Mouse (Mus musculus) c-Kit-positive CD71-positive TER-119-positive erythroid progenitor cells, embryonic 14.5 days (primary cell): ENCODE results near the gene Gm9803.
A peak's percentile ranks its signal among the peaks of the same experiment; 100 is the strongest.
"Not testable (repeated sequence)": the region's sequence is repeated elsewhere in the genome, so short reads cannot be mapped to it uniquely, and the experiment has no call there.

Experiments
- DNase-seq: peaks from one replicate; pipeline ENCODE4 v3.0.0-alpha.2; 2013; ENCODE audit warnings: low spot score

The Gm9803 gene

DNA sequence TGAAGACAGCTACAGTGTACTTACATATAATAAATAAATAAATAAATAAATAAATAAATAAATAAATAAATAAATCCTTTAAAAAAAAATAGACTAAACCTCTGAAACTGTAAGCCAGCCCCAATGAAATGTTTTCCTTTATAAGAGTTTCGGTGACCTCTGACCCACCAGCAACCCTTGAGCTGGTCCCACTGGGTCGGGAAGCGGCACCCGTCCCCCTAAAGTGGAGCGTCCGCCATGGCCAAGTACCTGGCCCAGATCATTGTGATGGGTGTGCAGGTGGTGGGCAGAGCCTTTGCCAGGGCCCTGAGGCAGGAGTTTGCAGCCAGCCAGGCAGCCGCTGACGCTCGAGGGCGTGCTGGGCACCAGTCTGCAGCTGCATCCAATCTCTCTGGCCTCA, at the start of gene Gm9803:
Gene Gm9803, plus strand, starts transcription at position 154 of the 400 bp plus-strand sequence.
- DNase-seq: not testable (repeated sequence)

DNA sequence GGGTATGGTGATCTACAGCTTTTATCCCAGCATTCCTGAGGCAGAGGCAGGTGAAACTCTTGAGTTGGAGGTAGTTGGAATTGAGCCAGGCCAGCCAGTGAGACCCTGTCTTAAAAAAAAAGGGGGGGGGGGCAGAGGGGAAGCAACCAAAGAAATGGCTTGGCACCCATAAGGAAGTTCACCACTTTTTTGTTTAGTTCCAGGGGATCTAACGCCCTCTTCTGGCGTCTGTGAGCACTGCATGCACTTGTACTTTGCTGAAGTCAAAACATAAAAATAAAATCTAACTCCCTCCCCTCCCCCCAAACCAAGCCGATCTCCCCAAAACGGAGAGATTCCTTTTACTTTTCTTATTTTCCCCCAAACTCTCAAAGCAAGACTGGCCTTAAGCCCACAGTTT, 48.5 kb upstream of the Gm9803 start:
- no peak for DNase-seq

DNA sequence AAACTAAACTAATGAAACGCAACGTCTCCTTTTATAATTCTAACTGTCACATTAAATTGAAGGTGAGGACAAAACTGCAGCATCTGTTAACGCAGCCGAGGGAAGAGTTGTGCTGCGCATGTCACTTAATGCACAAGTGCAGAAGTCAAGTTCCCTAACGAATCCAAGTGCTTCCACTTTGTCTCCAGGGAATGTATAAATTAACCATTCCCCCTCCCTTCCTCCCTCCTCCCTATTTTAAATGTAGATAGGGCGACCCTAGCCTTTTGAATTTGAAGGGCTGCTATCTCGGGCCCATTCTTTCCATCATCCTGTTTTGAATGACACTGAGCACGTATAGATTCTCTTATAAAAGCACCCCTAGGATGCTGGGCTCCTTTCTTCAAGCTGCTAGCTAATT, 46.4 kb upstream of the Gm9803 start:
- DNase-seq: no peak

GRCm38 (mm10) chr10:43477865-43478681, 45.8 kb upstream of the Gm9803 start:
- DNase-seq: peak; percentile 48

DNA sequence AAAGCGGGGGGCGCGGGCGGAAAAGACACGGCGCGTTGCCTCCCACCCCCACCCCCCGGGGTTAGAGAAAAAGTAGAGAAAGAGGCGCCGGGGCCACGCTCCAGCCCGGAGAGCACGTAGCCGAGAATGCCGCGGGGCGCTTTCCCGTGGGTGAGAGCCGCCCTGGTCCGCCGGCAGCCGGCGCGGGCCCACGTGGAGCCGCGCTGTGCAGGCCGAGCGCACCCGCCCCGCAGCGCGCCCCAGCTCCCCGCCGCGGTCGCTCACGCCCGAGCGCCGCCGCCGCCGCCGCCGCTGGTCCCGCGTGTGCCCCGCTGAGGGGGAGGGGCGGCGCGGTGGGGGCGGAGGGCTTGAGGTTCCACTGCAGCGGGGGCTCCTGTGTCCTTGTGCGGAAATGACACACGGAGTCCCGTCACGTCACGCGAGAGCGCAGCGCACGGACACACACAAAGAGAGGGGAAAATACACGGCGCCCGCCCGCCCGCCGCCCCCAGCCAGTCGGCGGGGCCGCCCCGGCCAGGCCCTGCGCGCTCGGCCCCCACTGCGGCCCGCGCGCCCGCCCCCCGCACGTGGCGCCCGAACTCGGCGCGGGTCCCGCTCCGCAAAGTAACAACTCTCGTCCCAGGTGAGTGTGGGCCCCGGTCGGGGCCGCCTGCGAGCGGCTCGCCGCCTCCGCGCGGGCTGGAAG, 45.0 kb upstream of the Gm9803 start, which contains the start of gene Bend3:
Gene Bend3, plus strand, starts transcription at position 81 of the 685 bp plus-strand sequence.
- DNase-seq: peak; percentile 24

- DNase-seq: peak; percentile 80
These were observed 44.3 kb upstream of the Gm9803 start for GRCm38 (mm10) chr10:43479436-43480157.

DNA sequence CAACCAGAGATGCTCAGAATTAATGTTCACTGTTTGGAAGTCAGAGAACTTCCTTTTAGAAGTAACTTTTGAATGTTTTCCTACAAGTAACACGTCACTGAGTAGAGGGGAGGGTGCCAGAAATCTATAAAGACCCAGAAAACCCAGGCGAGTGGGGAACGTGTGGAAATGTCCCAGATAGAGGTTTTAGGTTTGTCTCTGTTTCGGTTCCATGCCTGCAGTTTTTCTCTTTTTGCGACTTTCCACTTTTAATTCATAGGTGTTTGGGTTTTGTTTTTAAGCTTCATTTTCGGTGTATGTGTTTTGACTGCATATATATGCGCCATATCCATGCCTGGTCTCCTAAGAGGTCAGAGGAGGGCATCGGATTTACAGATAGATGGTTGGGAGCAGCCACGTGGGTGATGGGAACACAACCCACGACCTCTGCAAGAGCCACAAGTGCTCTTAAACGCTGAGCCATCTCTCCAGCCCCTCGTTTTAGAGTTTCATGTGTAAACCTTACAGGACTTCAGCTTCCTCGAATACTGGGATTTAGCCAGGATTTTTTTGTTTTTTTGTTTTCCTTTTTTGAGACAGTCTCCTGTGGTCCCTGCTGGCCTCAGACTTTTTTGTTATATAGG, 43.5 kb upstream of the Gm9803 start:
- no peak for DNase-seq

DNA sequence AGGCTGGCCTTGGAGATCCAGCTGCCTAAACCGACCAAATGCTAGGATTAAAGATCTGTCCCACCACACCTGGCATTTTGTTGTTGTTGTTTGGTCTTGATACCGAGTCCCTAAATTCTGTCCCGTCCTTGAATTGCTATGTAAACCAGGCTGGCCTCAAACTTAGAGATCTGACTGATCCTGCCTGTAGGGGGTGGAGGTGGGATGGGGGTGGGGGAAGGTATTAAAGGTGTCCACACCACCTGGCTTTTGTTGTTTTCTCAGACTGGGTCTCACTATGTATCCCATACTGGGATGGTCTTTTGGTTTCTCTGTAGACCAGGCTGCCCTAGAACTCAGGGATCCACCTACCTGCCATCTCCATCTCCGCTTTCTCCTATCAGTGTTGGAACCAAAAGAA, 42.7 kb upstream of the Gm9803 start:
- peak; percentile 27 for DNase-seq

- DNase-seq: no peak
These were observed 41.9 kb upstream of the Gm9803 start for GRCm38 (mm10) chr10:43482021-43482420.

- no peak for DNase-seq
These were observed 40.4 kb upstream of the Gm9803 start for GRCm38 (mm10) chr10:43483426-43483995.

DNA sequence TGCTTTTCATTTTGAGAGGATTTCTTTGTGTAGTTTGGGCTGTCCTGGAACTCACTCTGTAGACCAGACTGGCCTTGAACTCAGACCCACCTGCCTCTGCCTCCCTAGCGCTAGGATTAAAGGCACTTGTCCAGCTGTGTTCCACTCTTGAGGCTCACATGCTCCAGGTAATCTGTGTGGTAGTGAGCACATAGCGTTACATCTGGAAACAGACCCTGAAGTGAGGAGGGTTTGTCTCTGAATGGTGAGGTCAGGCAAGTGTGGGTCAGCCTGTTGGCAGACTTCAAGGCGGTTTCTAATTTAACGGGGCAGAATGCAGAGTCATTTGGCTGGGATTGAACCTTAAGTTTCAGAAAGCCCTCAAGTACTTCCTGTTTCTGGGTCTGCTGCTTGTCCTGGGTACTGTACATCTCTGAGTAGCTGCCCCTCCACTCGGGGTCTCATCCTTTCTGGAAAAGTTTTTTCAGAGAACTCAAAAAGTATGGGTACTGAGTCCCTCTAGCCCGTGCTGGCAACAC, 38.1 kb upstream of the Gm9803 start:
- DNase-seq: no peak

DNA sequence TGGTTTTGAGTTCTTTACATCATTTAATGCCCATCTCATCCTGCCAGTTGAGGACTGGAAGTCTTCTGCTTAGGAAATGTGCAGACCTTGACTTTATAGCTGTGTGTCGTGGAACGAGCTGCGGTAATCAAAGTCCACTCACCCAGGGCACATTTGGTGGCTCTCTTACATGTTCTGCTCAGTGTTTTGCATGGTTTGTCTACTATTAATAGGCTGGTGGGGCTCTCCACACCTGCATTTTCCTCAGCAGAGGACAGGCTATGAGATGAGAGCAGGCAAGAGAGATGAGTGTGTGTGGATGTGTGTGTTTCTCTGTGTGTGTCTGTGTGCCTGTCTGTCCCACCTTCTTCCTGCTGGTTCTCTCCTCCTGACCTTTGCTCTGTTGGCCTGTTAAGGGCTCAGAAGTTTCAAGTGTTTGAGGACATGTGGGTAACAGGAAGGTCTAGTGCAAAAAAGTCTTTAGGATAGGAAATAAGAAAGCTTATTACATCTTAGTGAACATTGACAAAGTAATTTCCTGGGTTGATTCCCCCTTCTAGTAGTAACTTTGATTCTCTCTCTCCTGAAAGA, 36.4 kb upstream of the Gm9803 start:
- no peak for DNase-seq

- no peak for DNase-seq
These were observed 35.6 kb upstream of the Gm9803 start for GRCm38 (mm10) chr10:43488258-43488657.

DNA sequence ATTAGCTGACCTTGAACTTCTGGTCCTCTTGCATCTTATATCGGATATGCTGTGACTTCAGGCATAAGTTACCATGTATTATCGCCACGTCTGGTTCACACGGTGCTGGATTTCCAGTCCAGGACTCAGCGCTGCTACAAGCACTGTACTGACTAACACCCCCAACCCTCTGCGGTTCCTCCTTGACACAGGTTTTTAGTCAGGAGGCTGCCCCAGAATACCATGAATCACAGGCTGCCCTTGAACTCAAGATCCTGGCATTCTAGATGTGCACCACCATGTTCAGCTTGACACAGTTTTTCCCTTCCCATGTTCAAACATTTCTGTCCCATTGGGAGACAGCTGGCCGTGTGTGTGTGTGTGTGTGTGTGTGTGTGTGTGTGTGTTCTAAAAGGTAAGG, 34.7 kb upstream of the Gm9803 start:
- no peak for DNase-seq

DNA sequence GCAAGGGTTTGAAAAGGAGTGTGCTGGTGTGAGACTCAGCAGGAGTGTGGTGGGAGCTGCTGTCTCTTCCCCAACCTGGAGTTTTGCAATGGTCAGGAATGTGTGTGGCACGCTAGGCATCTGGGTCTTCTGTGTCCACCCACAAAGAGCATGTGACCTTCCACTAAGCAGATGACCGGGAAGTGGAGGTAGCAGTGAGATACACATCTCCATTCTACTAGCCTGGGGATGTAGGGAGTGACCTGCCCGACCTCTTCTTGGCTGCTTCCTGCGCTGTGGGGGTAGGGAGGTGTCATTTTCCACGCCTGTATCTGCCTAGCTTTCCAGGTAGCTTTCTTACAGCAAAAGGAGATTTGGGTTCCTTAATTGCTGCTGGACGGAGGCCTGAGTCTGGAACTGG, 34.3 kb upstream of the Gm9803 start:
- DNase-seq: no peak

DNA sequence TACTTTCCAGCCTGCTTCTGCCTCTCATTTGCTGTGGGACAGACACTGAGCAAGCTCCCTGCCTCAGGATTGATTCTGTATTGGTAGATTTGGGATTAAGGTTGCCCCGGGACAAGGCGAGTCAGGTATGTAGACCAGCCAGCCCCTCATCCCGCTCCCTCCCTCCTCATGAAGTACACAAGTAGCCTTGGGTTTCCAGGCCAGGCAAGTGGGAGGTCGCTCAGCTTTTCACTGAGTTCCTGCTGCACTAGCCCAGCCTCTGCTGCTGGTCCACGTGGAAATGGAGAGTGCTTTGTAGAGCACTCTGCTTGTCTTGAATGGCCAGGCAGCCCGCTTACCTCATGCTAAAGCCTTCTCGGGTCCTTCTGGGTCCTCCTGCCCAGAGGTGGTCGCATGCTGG, 33.9 kb upstream of the Gm9803 start:
- no peak for DNase-seq

- DNase-seq: no peak
These were observed 33.0 kb upstream of the Gm9803 start for GRCm38 (mm10) chr10:43490846-43491245.

GRCm38 (mm10) chr10:43502599-43502998, 21.3 kb upstream of the Gm9803 start:
- no peak for DNase-seq

DNA sequence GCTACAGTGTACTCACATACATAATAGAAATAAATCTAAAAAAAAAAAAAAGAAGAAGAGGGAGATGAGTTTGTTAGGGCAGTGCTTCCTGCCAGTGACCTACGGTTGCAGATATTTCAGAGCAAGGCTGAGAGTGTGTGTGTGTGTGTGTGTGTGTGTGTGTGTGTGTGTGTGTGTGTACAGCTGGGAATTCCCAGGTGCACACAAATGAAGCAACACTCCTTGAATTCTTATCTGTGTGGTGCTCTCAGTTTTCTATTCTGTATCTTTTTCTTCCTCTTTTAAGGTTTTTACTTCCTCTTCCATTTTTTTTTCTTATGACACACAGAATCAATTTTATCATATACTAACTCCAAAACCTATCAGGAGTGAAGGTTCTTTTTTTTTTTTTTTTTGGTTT, 19.6 kb upstream of the Gm9803 start:
- no peak for DNase-seq

DNA sequence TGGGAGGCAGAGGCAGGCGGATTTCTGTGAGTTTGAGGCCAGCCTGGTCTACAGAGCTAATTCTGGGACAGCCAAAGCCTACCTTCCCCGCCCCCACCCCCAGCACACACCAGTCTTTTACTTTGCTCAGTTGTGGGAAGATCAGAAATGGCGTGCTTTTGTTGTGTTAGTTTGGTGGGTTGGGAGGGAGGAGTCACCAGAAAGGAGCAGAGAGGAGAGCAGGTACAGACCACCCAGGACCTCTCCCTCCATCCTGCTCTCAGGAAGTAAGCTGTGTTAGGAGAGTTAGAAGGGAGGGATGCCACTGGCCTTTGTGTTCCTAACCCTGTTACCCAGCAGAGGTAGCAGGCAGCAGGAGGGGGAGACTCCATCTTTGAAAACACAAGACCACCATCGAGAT, 16.8 kb upstream of the Gm9803 start:
- no peak for DNase-seq

DNA sequence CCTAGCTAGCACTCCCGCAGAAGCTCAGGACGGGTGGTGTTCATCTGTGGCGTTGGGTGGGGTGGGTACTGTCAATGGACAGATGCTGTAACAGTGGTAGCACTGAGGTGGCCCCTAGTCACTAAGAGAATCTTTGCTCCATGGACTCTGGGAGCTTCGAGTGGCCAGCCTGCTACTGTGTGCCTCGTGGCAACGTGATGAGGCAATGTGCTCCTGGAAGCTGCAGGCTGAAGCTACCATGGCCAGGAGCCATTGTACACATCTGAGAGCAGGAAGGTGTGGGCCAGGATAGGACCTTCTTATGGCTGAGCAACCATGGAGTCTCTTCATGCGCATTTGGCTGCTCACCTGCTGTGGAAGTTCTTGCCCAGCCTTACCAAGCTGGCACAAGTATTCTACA, 14.7 kb upstream of the Gm9803 start:
- DNase-seq: no peak
